Mouse (Mus musculus) urinary bladder, postnatal 4 days (tissue): ENCODE measurements around the gene Mogat2.

Source experiments
- DNase-seq, 2 experiments: peaks; one replicate each; pipeline ENCODE4 v3.0.0; 2021 to 2022; ENCODE audit warnings: low spot score in 2 of 2

The Mogat2 gene

GRCm38 (mm10) chr7:99238417-99238816 lies at the start of gene Mogat2:
Gene Mogat2 (minus strand): TSS chr7:99238619.
- DNase-seq = no peak

- no peak for DNase-seq
These were observed 48.9 kb upstream of the Mogat2 start for GRCm38 (mm10) chr7:99287287-99287686.

GRCm38 (mm10) chr7:99279586-99279985 lies 41.2 kb upstream of the Mogat2 start:
- DNase-seq = no peak

GRCm38 (mm10) chr7:99278309-99278708 lies 39.9 kb upstream of the Mogat2 start:
- no peak for DNase-seq

- DNase-seq = no peak
These were observed 38.3 kb upstream of the Mogat2 start for GRCm38 (mm10) chr7:99276679-99277078.

GRCm38 (mm10) chr7:99275131-99275530 lies 36.7 kb upstream of the Mogat2 start:
- no peak for DNase-seq

- no peak for DNase-seq
These were observed 33.2 kb upstream of the Mogat2 start for GRCm38 (mm10) chr7:99271630-99272029.

GRCm38 (mm10) chr7:99268951-99269945 lies 30.8 kb upstream of the Mogat2 start:
- no peak for DNase-seq

- DNase-seq = no peak
These were observed 30.1 kb upstream of the Mogat2 start for GRCm38 (mm10) chr7:99268506-99268900.

GRCm38 (mm10) chr7:99267897-99268505 lies 29.6 kb upstream of the Mogat2 start:
- peak in 1 of 2 experiments; percentile 52 for DNase-seq

GRCm38 (mm10) chr7:99267251-99267896 lies 29.0 kb upstream of the Mogat2 start, which contains the start of gene Map6:
Gene Map6 (plus strand): TSS chr7:99267447.
- no peak for DNase-seq

GRCm38 (mm10) chr7:99264597-99264996 lies 26.2 kb upstream of the Mogat2 start:
- no peak for DNase-seq

- DNase-seq = no peak
These were observed 25.1 kb upstream of the Mogat2 start for GRCm38 (mm10) chr7:99263509-99263908.

- DNase-seq = no peak
These were observed 23.5 kb upstream of the Mogat2 start for GRCm38 (mm10) chr7:99261900-99262299.

- no peak for DNase-seq
These were observed 16.6 kb upstream of the Mogat2 start for GRCm38 (mm10) chr7:99255006-99255405.

GRCm38 (mm10) chr7:99250386-99250785 lies 12.0 kb upstream of the Mogat2 start:
- no peak for DNase-seq

- DNase-seq = no peak
These were observed 11.1 kb upstream of the Mogat2 start for GRCm38 (mm10) chr7:99249582-99249911.

GRCm38 (mm10) chr7:99248906-99249581 lies 10.6 kb upstream of the Mogat2 start:
- DNase-seq = no peak

- DNase-seq = no peak
These were observed 9.8 kb upstream of the Mogat2 start for GRCm38 (mm10) chr7:99248157-99248742.

- no peak for DNase-seq
These were observed 3.7 kb upstream of the Mogat2 start for GRCm38 (mm10) chr7:99242097-99242496.

- DNase-seq = no peak
These were observed 1.3 kb downstream of the Mogat2 start for GRCm38 (mm10) chr7:99236888-99237660.
